Mouse (Mus musculus) forebrain, embryonic 13.5 days (tissue): ENCODE results near the gene Dbi. TPM values are rescaled to one million over a fixed set of nuclear protein-coding genes. Genes with fewer than 3 reads are reported as not detected.

Experiments used
- polyA plus RNA-seq: library from polyadenylated mRNA; unstranded; fragments of >200 nt; fragmentation: Nextera tagmentation; extraction: Ambion mirVana; gene quantifications from 2 replicates; pipeline ENCODE4 v1.2.1, GENCODE M21; 2015

Gene Dbi
- polyA plus RNA-seq, 1 experiment from 2014 or later: 1,613 TPM

Other genes with a start within 250 kb of the Dbi start
- gene Tmem177, start 207.9 kb downstream of the Dbi start, polyA plus RNA-seq: 13.1 and 13.3 TPM in 2 replicates
- gene Cfap221, start 123.8 kb downstream of the Dbi start, polyA plus RNA-seq: 0.72 TPM in 1 of 2 replicates, not detected in the other
- gene Sctr, start 114.2 kb downstream of the Dbi start, polyA plus RNA-seq: 0.45 and 0.52 TPM in 2 replicates
- 4.0 and 4.3 TPM in 2 replicates for gene Tmem37, start 47.0 kb downstream of the Dbi start, polyA plus RNA-seq
- gene 3110009E18Rik, start 109 bp upstream of the Dbi start, polyA plus RNA-seq: 24.8 and 29.7 TPM in 2 replicates
- gene Steap3, start 151.6 kb upstream of the Dbi start, polyA plus RNA-seq: 1.3 TPM in 2 replicates
- gene C1ql2, start 219.5 kb upstream of the Dbi start, polyA plus RNA-seq: 0.18 and 0.25 TPM in 2 replicates